Mouse (Mus musculus): Measurements from ENCODE around the gene Gm13694. TPM values are rescaled to one million over a fixed set of nuclear protein-coding genes. Genes with fewer than 3 reads are reported as not detected.
"Not testable (repeated sequence)": the region's sequence is repeated elsewhere in the genome, so short reads cannot be mapped to it uniquely, and the experiment has no call there.

The Gm13694 gene
- polyA plus RNA-seq, 1 experiment = 0.11 TPM

DNA sequence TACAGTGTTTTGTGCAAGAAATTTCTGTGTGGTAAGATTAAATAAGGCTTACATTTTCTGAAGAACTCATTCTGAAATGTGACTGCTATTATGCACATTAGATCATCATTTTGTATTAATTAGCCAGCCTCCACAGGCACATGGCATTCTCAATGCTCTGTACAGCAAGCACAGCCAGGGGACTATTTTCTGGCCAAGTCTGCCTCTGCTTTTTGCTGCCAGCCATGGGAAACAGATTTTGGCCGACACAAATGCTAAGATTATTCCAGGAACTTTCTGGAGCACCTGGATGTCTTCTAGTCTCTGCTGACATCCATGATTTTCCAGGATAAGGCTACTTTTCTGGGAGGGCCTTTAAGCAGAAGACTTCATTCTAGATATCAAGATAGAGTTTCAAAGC is 30.2 kb downstream of the Gm13694 start:
- Histone ChIP-seq H3K27me3 (ENCODE audit: control insufficient read depth) (no peaks in the 10 kb centered on the region), H3K4me3 (replicated peaks) (no peak overlapping the region), H3K36me3 (ENCODE audit: control insufficient read depth) (no peaks in the 10 kb centered on the region), H3K4me1 (ENCODE audit: control insufficient read depth) (peaks cover 5% of the 10 kb centered on the region), H3K9me3 (ENCODE audit: control insufficient read depth, low read length) (no peaks in the 10 kb centered on the region)
- no peak for TF ChIP-seq GATA1 (IDR thresholded peaks at IDR 0.05; ENCODE audit: low read length)
- no peak for TF ChIP-seq TAL1 (IDR thresholded peaks at IDR 0.05; ENCODE audit: low read length)

DNA sequence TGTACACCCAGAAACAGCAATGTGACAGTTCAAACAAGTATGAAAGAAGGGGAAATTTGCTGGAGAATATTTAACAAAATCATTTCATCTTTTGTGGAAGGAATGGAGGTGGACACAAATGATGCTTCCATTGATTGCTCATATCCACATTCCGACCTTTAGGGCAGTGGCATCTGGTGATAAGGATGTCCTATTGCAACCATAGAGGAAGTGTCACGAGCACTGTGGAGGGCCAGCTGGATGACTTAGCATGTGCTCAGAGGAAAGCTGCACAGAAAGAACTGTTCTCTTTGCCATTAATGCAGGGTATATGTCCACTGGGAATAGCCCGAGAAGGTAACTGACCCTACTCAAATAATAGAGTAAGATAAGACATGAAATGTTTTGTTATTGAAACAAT is 31.1 kb downstream of the Gm13694 start:
- peaks cover 5% of the 10 kb centered on the region for H3K4me1 ChIP-seq (ENCODE audit: control insufficient read depth)
- H3K27me3 ChIP-seq (ENCODE audit: control insufficient read depth) = no peaks in the 10 kb centered on the region
- H3K9me3 ChIP-seq (ENCODE audit: control insufficient read depth, low read length) = no peaks in the 10 kb centered on the region
- no peak overlapping the region for H3K4me3 ChIP-seq (replicated peaks)
- no peak for TF ChIP-seq TAL1 (IDR thresholded peaks at IDR 0.05; ENCODE audit: low read length)
- no peak for TF ChIP-seq GATA1 (IDR thresholded peaks at IDR 0.05; ENCODE audit: low read length)
- no peaks in the 10 kb centered on the region for H3K36me3 ChIP-seq (ENCODE audit: control insufficient read depth)

DNA sequence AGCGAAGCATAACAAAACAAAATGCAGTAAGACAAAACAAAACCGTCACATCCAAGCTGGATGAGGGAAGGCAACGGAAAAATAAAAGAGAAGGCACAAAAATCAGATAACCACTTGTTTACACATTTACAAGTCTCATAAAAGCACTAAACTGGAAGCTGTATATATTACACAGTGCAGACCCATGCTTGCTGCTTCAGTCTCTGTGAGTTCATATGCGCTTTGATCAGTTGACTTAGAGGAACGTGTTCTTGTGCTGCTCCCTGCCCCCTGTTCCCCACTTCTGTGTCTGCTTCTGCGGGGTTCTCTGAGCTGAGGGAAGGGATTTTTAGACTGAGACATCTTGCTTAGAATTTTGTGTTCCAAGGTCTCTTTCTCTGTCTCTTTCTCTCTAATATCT is 35.8 kb downstream of the Gm13694 start:
- Histone ChIP-seq H3K4me1 (ENCODE audit: control insufficient read depth) (peaks cover 12% of the 10 kb centered on the region), H3K27me3 (ENCODE audit: control insufficient read depth) (no peaks in the 10 kb centered on the region), H3K4me3 (replicated peaks) (no peak overlapping the region), H3K9me3 (ENCODE audit: control insufficient read depth, low read length) (no peaks in the 10 kb centered on the region), H3K36me3 (ENCODE audit: control insufficient read depth) (no peaks in the 10 kb centered on the region)
- TF ChIP-seq TAL1 (IDR thresholded peaks at IDR 0.05; ENCODE audit: low read length) (no peak), GATA1 (IDR thresholded peaks at IDR 0.05; ENCODE audit: low read length) (no peak)

DNA sequence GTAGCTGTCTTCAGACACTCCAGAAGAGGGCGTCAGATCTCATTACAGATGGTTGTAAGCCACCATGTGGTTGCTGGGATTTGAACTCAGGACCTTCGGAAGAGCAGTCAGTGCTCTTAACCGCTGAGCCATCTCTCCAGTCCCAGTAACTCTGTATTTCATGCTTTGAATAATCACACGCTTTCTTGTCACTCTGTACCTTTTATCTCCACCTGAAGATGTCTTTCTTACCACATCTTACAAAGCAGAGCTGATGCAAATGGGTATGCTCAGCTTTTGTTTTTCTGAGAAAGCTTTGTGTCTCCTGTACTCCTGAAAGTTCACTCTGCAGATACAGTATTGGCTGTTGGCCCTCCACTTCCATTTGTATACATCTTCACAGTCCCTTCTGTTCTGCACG is 37.6 kb downstream of the Gm13694 start:
- H3K36me3 ChIP-seq (ENCODE audit: control insufficient read depth); H3K27me3 ChIP-seq (ENCODE audit: control insufficient read depth); H3K4me3 ChIP-seq (replicated peaks); H3K9me3 ChIP-seq (ENCODE audit: control insufficient read depth, low read length): not testable (repeated sequence)
- peaks cover 15% of the 10 kb centered on the region for H3K4me1 ChIP-seq (ENCODE audit: control insufficient read depth)

DNA sequence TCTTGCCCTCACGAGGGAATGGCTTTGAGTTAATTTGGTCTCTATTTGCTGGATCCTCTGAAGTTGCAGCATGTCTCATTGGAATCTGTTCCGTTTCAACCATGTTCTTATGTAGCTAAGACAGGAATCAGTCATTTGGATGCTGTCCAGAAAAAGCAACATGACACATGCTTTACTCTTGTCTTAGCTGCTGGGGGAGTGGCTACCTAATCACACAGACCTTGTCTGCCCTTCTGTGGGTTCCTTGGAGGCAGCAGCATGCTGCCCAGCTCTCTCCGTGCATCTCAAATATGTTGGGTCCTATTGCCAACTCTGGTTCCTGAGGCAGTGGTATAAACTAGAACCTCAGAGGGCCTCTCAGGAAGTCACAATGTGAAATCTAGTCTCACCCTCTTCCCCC is 39.6 kb downstream of the Gm13694 start:
- TF ChIP-seq GATA1 (IDR thresholded peaks at IDR 0.05; ENCODE audit: low read length) (no peak), TAL1 (IDR thresholded peaks at IDR 0.05; ENCODE audit: low read length) (no peak)
- H3K27me3 ChIP-seq (ENCODE audit: control insufficient read depth) = no peaks in the 10 kb centered on the region
- peaks cover 13% of the 10 kb centered on the region for H3K4me1 ChIP-seq (ENCODE audit: control insufficient read depth)
- no peak overlapping the region for H3K4me3 ChIP-seq (replicated peaks)
- no peaks in the 10 kb centered on the region for H3K9me3 ChIP-seq (ENCODE audit: control insufficient read depth, low read length)
- H3K36me3 ChIP-seq (ENCODE audit: control insufficient read depth) = no peaks in the 10 kb centered on the region

DNA sequence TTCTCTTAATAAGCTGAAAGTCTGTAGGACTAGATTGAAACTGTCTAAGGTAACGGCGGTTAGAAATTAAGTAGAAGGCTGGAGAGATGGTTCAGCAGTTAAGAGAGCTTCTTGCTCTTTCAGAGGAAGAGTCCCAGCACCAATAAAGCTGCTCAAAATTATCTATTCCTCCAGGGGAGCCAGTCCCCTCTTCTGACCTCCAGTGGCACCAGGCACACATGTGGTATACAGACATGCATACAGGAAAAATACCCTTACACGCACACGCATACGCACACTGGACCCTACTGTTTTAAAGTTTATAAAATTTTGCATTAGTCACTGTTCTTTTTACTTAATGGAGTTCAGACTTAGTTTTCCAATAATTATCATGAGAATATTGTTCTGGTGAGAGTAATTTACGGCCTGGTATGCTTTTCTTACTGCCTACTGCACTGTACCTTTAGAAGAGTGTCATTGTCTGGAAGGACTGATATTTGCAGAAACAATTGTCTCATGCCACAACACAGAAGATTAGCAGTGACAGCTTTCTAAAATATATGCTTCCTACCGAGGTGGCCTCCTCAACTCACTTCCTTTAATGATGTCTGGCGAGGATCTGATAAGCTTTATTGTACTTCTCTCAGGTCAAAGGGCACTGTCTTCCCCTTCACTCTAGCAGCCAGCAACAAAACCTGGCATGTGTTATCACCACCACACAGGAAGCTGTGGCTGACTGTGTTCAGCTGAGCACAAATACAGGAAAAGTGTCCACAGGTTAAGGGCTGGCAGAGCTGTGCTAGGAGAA is 41.0 kb downstream of the Gm13694 start:
- Histone ChIP-seq H3K36me3 (ENCODE audit: control insufficient read depth) (no peaks in the 10 kb centered on the region), H3K4me3 (replicated peaks) (no peak overlapping the region), H3K4me1 (ENCODE audit: control insufficient read depth) (peaks cover 13% of the 10 kb centered on the region), H3K9me3 (ENCODE audit: control insufficient read depth, low read length) (no peaks in the 10 kb centered on the region), H3K27me3 (ENCODE audit: control insufficient read depth) (no peaks in the 10 kb centered on the region)
- TF ChIP-seq GATA1 (IDR thresholded peaks at IDR 0.05; ENCODE audit: low read length) (no peak), TAL1 (IDR thresholded peaks at IDR 0.05; ENCODE audit: low read length) (no peak)

DNA sequence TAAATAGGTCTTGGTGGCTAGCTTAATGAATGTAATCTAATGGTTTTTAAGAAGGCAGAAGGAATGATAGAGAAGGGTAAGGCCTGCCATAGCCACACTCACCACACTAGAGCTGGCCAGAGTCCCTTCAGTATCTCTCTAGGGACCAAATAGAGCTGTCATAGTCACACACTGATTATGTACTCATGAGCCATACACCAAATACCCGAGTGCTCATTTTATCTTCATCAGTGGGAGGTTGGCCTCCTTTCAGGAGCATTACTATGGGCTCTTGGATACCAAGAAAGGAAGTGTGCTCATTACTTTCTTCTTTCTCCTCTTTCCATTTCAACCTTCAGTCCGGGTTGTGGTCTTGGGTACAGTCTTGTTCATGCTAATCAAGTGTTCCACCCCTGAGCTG is 43.2 kb downstream of the Gm13694 start:
- no peaks in the 10 kb centered on the region for H3K9me3 ChIP-seq (ENCODE audit: control insufficient read depth, low read length)
- TF ChIP-seq TAL1 (IDR thresholded peaks at IDR 0.05; ENCODE audit: low read length) = no peak
- no peaks in the 10 kb centered on the region for H3K36me3 ChIP-seq (ENCODE audit: control insufficient read depth)
- no peak overlapping the region for H3K4me3 ChIP-seq (replicated peaks)
- no peaks in the 10 kb centered on the region for H3K27me3 ChIP-seq (ENCODE audit: control insufficient read depth)
- peaks cover 13% of the 10 kb centered on the region for H3K4me1 ChIP-seq (ENCODE audit: control insufficient read depth)

DNA sequence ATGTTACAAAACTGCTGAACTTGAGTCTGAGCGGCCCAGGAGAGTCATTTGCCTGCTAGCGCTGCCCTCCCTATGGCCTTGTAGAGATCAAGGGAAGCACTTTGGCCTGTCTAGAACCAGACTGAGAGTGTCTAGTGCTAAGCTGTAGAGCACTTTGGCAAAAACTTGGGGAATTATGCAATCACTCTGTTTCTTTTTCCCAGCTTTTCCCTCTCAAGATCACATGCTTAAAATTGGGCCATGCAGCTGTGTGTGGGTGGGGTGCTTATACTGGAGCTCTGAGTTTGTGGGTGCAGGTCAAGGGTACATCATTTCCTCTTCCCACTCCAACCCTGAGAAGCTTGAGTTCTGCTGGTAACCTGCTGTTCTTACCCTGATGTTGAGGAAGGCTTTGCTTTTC is 44.2 kb downstream of the Gm13694 start:
- Histone ChIP-seq H3K4me1 (ENCODE audit: control insufficient read depth) (peaks cover 13% of the 10 kb centered on the region), H3K4me3 (replicated peaks) (no peak overlapping the region), H3K27me3 (ENCODE audit: control insufficient read depth) (no peaks in the 10 kb centered on the region), H3K9me3 (ENCODE audit: control insufficient read depth, low read length) (no peaks in the 10 kb centered on the region), H3K36me3 (ENCODE audit: control insufficient read depth) (no peaks in the 10 kb centered on the region)
- TF ChIP-seq GATA1 (IDR thresholded peaks at IDR 0.05; ENCODE audit: low read length) (no peak), TAL1 (IDR thresholded peaks at IDR 0.05; ENCODE audit: low read length) (no peak)

DNA sequence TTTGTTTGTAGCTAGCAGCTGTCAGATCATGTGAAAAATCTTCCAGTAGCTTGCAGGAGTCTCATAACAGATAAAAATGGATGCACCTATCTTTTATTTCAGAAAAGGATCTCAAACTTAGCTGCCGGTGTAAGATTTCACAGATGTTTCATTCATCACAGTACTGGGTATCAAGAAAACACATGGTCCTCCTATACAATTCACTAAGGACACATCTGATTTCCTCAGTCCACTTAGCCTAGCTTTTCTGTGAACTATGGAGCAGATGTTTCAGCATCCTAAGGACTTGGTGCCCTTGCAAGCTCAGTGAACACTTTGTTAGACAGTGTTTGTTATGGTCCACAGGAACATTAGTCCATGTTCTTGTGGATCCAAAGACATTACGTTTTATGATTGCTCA is 44.6 kb downstream of the Gm13694 start:
- H3K4me3 ChIP-seq (replicated peaks) = no peak overlapping the region
- no peaks in the 10 kb centered on the region for H3K9me3 ChIP-seq (ENCODE audit: control insufficient read depth, low read length)
- H3K27me3 ChIP-seq (ENCODE audit: control insufficient read depth) = no peaks in the 10 kb centered on the region
- no peaks in the 10 kb centered on the region for H3K36me3 ChIP-seq (ENCODE audit: control insufficient read depth)
- H3K4me1 ChIP-seq (ENCODE audit: control insufficient read depth) = peaks cover 12% of the 10 kb centered on the region
- TF ChIP-seq GATA1 (IDR thresholded peaks at IDR 0.05; ENCODE audit: low read length) (no peak), TAL1 (IDR thresholded peaks at IDR 0.05; ENCODE audit: low read length) (no peak)

DNA sequence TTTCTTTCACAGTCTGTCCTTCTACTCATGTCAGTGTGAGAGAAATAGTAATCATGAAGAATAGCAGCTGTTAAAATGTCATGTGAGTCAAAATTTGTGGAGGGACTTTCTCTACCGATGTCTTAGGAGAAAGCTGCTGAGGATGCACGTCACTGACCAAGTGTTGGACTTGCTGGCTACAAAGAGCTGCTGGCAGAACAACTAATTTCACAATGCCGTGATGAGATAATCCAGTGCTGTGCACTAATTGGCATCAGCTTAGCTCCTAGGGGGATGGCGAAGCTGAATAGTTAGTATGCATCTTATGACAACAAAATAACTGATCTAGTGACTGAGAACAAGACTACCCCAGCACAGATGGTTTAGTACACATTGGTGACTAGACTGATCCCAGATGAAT is 46.5 kb downstream of the Gm13694 start:
- TF ChIP-seq TAL1 (IDR thresholded peaks at IDR 0.05; ENCODE audit: low read length) = no peak
- TF ChIP-seq GATA1 (IDR thresholded peaks at IDR 0.05; ENCODE audit: low read length) = no peak
- Histone ChIP-seq H3K4me1 (ENCODE audit: control insufficient read depth) (no peaks in the 10 kb centered on the region), H3K36me3 (ENCODE audit: control insufficient read depth) (no peaks in the 10 kb centered on the region), H3K27me3 (ENCODE audit: control insufficient read depth) (no peaks in the 10 kb centered on the region), H3K9me3 (ENCODE audit: control insufficient read depth, low read length) (no peaks in the 10 kb centered on the region), H3K4me3 (replicated peaks) (no peak overlapping the region)

Other genes starting within 250 kb of the Gm13694 start
- 0.01 TPM in 1 of 2 replicates, not detected in the other for gene Fam171b, start 166.3 kb upstream of the Gm13694 start, polyA plus RNA-seq (2012)
- not detected in 2 replicates for gene Zswim2, start 37.7 kb upstream of the Gm13694 start, polyA plus RNA-seq (2012)
- gene Gm13698, start 23.2 kb upstream of the Gm13694 start, polyA plus RNA-seq (2012) = 0.05 and 0.11 TPM in 2 replicates
- 0.05 and 0.11 TPM in 2 replicates for gene Gm13693, start 17.4 kb upstream of the Gm13694 start, polyA plus RNA-seq (2012)
- not detected in 2 replicates for gene Gm13695, start 11.6 kb upstream of the Gm13694 start, polyA plus RNA-seq (2012)
- 0.05 and 0.11 TPM in 2 replicates for gene Gm13696, start 5.8 kb upstream of the Gm13694 start, polyA plus RNA-seq (2012)
- gene Gm13697, start 5.8 kb downstream of the Gm13694 start, polyA plus RNA-seq (2012) = 0.05 and 0.11 TPM in 2 replicates
- gene Gm13691, start 11.6 kb downstream of the Gm13694 start, polyA plus RNA-seq (2012) = 0.05 and 0.11 TPM in 2 replicates

Measured in erythroblast, embryonic 14.5 days (primary cell).